Mouse (Mus musculus) lung, postnatal 14 days (tissue): Measurements from ENCODE around the gene Klhdc2.

ENCODE experiments used
- DNase-seq: peaks from one replicate; pipeline ENCODE4 v3.0.0; 2021

The Klhdc2 gene

DNA sequence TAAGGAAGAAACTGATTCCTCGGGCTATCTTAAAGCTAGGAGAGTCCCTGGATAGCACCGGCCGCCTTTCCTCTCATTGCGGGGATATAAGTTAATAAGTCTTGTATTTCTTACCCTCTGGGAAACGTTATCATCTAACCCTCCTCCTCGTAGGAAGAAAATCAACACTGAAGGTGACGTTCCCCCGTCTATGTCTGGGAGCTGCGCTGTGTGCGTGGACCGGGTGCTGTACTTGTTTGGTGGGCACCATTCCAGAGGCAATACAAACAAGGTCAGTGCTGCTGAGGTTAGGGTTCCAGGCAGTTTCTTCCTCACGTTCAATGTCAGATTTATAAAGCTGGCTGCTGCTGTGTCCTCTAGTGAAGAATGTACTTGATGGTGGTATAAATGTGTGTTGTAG lies 5.7 kb downstream of the Klhdc2 start:
- no peak for DNase-seq

DNA sequence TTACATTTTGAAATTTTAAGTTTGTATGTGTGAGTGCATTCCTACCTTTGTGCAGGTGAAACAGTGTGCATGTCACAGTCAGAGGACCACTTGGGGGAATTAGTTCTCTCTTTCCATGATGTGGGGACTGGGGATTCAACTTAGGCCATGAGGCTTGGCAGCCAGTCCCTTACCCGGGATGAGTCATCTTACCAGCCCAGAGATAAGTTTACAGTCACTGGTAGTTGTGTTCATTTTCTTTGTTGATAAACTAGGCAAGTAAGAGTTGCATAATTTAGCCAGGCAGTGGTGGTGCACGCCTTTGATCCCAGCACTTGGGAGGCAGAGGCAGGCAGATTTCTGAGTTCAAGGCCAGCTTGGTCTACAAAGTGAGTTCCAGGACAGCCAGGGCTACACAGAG lies 7.6 kb downstream of the Klhdc2 start:
- DNase-seq = no peak

DNA sequence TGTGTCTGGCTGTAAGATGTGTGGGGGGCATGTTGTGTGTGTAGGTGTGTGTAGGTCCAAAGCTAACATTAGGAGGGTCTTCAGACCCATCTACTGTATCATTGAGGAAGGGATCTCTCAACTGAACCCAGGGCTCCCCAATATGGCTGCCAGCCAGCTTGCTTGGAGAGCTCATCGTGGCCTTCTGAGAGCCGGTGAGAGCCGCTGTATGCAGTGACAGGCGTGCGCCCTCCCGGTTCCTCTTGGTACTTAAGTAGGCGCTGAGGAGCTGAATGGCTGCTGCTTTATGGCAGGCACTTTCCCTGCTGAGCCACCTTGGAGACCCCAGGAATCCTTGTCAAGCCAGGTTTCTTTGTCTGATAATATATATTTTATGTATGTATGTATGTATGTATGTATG lies 9.9 kb downstream of the Klhdc2 start:
- no peak for DNase-seq

DNA sequence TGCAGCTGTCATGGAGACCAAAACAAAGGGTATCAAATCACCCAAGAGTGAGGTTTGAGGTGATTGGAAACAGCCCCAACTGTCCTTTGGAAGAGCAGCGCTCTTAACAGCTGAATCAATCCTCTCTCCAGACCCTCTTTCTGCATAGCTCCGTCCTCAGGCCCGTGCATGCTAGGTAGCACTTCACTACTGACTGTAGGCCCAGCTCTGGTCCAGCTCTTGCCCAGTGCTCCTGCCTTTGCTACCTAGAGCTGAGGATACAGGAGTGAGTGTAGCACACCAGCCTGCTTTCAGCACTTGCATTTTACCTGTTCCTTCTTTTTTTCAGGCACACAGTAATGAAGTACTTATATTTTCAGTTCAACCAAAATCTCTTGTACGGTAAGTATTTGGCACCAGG lies 13.2 kb downstream of the Klhdc2 start:
- no peak for DNase-seq

DNA sequence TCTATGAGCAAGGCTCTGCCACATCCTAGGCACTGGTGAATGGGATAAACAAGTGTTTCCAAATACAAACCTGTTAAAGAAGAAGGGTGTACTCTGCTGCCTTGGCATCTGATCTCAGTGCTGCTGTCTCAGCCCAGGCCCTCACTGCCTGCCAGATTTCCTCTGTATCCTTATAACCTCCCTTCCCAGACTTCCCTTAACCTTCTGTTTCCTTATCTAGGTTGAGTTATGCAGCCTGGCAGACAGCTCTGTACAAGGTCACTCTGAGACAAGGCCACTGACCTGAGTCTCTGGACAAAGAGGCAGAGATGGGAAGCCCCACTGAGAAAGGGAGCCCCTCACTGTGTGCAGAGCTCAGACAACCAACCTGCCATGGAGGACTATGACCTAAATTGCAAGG lies 21.9 kb downstream of the Klhdc2 start:
- DNase-seq = no peak

DNA sequence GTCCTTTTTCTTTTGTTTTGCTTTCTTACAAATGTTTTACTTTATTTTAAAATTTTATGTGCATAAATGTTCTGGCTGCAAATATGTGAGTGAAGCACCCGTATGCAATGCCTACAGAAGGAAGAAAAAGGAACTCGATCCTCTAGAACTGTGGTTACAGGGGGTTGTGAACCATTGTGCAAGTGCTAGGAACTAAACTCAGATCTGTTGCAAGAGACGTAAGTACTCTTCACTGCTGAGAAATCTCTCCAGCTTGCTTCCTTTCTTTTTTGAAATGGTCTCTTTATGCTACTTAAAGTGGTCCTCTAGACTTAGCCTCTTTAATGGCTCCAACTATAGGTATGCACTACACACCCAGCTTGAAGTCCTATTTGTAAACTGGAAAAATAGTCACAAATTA lies 34.7 kb downstream of the Klhdc2 start:
- DNase-seq = no peak

DNA sequence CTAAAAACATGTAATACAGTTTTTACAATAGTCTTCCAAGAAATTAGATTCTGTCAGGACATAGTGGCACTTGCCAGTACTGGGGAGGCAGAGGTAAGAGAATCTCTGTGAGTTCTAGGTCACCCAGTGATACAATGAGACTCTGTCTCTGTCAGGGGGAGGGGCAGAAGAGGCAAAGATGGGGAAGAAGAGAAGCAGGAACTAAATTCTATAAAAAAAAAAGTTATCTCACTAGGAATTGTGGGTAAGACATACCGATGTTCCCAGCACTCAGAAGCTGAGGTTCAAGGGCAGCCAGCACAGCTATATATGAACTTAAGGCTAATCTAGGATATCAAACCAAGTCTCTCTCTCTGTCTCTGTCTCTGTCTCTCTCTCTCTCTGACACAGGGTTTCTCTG lies 35.7 kb downstream of the Klhdc2 start:
- DNase-seq = no peak

DNA sequence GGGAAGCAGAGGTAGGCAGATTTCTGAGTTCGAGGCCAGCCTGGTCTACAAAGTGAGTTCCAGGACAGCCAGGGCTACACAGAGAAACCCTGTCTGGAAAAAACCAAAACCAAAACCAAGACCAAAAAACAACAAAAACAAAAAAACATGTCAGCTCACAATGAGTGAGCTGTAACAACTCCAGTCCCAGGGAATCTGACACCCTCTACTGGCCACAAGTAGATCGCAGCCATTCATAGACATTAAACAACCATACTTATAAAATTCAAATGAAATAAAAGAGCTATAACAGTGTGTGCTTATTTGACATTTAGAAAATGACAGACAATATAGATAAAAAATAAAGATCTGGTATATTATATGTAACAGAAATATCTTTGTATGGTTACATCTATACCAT lies 37.1 kb downstream of the Klhdc2 start:
- peak; percentile 47 for DNase-seq

DNA sequence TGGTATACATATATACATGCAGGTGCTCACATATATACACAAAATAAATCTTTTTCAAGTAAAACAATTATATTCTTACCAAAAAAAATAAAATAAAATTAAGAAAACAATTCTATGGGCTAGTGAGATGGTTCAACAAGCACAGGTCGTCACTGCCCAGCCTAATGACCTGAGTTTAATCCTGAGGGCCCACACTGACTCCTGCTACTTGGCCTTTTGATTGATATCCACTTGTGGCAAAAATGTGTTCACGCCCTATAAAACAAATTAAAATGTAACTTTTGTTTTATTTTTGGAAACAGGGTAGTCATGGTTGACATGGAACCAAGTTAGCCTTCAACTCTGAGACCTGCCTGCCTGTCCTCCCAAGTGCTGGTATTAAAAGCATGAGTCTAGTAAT lies 53.4 kb downstream of the Klhdc2 start:
- no peak for DNase-seq

DNA sequence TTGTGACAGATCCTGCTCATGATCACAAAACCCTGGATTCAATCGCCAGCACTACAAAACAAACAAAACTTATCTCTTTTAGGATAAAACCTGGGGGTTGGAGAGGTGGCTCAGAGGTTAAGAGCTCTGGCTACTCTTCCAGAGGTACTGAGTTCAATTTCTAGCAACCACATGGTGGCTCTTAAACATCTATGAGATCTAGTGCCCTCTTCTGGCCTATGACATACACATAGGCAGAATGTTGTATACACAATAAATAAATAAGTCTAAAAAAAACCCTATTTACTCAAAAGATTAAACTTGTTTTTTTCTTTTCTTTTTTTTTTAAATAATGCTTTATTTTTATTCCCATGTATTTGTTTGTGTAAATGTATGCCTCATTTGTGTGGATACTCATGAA lies 55.2 kb downstream of the Klhdc2 start:
- no peak for DNase-seq

DNA sequence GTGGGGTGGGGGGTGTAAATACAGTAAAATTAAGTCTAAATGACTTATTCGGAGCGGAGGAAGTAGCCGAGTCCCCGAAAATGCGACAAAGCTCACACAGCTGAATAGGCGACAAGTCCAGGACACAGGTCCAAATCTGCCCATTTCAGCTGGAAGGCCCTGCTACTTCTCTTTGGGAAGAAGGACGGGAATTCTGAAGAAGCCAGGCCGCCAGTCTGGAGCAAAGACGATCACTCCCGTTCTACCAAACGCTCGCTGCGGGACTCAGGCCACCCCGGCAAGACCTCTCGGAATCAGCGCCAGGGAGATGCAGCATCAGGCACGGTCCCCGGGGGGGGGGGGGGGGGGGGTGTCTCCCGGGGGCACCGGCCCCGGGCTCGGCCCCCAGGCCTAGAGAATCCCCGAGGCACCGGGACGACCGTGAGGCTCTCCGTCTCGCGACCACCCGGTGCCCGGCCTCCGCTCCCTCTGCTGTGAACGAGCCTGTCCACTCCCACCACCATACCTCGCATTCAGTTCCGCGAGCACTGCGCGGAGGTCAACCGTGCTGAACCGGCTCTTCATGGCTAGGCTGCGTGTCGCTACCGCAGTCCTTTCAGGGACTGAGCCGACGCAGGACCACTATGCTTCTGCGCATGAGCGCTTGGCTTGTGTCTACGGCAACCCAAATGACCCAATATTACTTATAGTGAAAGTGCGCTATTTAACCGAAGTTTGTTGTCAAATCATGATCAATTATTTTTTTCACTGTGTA lies 60.2 kb downstream of the Klhdc2 start, which contains the start of gene Nemf:
Gene Nemf (minus strand): TSS at position 620 of the 754 bp plus-strand sequence.
- DNase-seq = peak; percentile 88

DNA sequence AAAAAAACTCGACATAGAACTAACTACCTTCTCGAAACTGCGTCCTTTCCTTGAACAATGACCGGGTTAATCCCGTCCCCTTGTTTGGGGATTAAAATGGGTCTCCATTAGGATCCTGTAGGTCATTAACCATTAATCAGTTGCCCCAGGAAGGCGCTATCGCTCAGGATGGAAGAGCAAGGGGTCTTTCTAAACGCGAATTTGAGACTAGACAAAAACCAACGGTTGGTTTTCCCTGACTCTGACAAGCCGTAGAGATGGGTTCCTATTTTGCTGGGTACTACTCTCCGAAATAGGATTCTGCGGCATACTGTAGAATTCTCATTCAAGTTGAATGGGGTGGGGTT lies 60.8 kb downstream of the Klhdc2 start:
- peak; percentile 29 for DNase-seq
